Mouse (Mus musculus): ENCODE measurements around the gene Ankrd33. TPM values are rescaled to one million over a fixed set of nuclear protein-coding genes. Genes with fewer than 3 reads are reported as not detected.

Gene Ankrd33
- total RNA-seq, 2 experiments from 2014 or later: not detected

DNA sequence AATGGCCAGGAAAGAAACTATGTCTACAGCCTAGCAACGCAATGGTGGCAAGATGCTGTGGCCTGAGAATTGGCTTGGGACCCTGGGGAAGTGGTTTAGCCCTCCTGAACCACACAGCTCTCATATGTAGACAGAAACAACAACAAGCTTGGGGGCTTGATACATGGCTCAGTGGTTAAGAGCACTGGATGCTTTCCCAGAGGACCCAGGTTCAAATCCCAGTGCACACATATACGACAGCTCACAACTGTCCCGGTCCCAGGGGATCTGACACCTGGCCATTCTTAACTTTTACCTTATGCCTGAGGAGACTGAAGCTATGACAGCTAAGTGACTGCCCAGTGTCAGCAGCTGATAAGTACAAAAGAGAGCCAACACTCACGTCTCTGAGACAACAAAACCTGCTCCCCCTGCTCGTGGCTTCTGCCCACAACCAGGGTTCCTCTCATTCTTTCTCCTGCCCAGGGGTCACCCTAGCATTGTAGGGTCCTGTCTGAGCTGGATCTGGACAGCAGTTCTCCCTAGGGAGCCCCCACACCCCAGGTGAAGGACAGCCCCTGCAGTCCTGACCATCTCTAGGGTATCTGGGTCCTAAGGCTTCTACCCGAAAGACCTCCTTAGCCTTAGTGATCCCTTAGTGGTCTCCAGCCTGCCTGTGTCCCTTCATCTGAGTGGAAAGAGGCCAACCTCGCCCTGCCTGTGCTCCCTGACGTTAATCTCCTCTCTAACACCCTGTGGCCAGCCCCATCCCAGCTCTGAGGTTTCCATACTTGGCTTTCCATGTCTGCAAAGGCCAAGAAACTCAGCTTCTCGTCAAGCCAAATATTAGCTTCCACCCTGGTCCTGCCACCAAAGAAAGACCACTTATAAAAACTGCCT is 6.1 kb downstream of the Ankrd33 start:
- ATAC-seq (replicated peaks; ENCODE audit: poor library complexity, severe bottlenecking): no peak

GRCm38 (mm10) chr15:101122290-101122589 is 6.7 kb downstream of the Ankrd33 start:
- ATAC-seq (replicated peaks; ENCODE audit: poor library complexity, severe bottlenecking): no peak

DNA sequence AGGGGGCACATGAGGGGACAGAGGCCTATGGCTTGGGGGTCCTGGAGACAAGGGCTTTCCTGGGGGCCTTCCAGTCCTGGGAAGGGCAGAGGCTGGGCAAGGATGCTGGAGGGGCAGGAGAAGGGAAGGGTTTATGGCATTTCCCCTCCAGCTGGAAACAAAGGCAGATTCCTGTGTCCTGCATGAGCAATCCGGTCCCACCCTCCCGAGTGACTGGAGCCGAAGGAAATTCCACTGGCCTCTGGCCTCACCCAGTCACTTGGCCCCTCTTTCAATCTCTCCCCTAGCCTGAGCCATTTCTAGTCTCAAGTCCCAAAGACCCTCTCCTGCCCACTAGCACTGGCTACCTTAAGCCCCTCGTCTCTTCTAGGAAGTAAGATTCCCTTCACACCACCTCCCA is 7.6 kb downstream of the Ankrd33 start:
- ATAC-seq (replicated peaks; ENCODE audit: poor library complexity, severe bottlenecking): no peak

GRCm38 (mm10) chr15:101125561-101125960 is 10.0 kb downstream of the Ankrd33 start:
- ATAC-seq (replicated peaks; ENCODE audit: poor library complexity, severe bottlenecking): no peak

GRCm38 (mm10) chr15:101126876-101127544 is 11.5 kb downstream of the Ankrd33 start:
- no peak for ATAC-seq (replicated peaks; ENCODE audit: poor library complexity, severe bottlenecking)

DNA sequence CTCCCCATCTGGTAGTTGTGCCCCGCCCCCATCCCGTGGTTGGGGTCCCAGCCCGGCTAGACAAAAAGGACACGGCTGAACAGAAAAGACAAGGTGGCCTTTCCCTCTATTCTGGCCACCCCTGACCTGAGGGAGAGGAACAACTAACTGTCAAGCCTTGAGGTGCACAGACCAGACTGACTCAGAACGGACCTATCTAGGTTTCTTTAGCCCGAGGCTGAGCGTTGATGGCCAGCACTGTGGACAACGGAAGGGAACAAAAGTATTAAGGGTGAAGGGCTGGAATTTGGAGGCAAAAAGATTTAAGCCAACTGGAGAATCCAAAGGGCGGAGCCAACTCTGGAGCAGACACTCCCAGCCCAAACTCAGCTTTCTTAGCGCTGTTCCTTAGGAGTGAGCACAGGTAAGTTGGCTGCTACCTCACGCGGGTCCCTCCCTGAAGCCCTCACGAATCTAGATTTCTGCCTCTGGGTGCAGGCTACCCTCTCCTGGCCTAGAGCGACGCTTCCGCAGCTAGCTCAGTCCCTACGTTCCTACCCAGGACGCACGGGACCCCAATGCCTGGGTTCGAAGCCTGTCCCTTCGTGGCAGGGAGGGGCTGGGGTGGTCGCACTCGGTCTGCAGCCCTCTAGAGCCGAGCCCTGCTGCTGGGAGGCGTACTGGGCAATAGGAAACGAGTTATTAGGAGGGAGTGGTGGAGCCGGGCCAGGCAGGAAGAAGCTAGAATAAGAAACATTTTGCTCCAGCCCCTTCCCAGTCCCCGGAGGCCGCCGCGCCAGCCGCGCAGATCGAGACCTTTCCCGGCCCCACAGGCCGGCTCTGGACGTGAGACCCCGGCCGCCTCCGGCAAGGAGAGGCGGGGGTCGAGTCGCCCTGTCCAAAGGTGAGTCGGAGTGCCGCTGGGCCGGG is 12.9 kb downstream of the Ankrd33 start, which contains the start of gene Acvrl1:
Gene Acvrl1, plus strand, starts transcription at position 342 of the 909 bp plus-strand sequence.
- 0 out of 2 replicates have a peak, but pooled peaks have one; percentile 3 for ATAC-seq (replicated peaks; ENCODE audit: poor library complexity, severe bottlenecking)

DNA sequence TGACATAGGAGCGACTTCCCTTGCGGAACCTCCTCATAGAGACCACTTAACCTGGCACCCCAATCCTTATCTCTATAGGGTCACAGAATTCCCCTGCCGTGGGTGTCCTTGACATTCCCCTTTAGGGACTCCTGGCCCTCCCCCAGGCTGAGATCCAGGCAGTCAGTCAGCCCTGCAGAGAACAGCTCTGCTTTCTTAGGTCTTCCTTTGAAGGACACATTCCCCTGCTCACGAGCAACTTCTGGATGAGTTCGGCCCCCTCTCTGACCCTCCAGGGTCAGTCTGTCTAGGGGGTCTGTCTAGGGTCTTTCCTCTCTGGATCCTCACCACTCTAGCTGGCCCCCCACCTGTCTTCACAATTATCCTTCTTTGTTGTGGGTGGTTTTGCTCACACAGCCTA is 13.9 kb downstream of the Ankrd33 start:
- ATAC-seq (replicated peaks; ENCODE audit: poor library complexity, severe bottlenecking): no peak

DNA sequence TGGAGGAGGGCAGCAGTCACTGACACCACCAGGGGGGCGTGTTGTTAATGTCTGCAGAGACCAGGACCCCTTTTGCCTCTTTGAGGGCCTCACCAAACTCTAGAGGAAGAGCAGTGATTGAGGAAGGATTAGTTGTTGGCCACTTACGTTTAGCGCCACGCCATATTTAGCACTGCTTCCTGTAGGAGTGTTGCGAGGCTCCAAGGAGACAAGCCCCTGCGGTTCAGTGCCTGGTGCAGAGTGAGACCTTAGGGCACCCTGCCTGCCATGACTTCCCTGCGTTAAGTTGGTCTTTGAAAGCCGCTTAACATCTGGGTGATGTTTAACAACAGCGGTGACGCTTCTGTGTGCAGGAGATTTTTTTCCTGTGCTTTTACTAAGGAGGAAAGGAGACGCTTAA is 15.9 kb downstream of the Ankrd33 start:
- peak; percentile 24; the same call in 1 of the 2 replicates for ATAC-seq (replicated peaks; ENCODE audit: poor library complexity, severe bottlenecking)

GRCm38 (mm10) chr15:101132041-101132440 is 16.5 kb downstream of the Ankrd33 start:
- ATAC-seq (replicated peaks; ENCODE audit: poor library complexity, severe bottlenecking): no peak

GRCm38 (mm10) chr15:101132761-101133160 is 17.2 kb downstream of the Ankrd33 start:
- ATAC-seq (replicated peaks; ENCODE audit: poor library complexity, severe bottlenecking): peak; percentile 33

GRCm38 (mm10) chr15:101133993-101134704 is 18.6 kb downstream of the Ankrd33 start:
- ATAC-seq (replicated peaks; ENCODE audit: poor library complexity, severe bottlenecking): peak; percentile 86

GRCm38 (mm10) chr15:101135405-101135804 is 19.9 kb downstream of the Ankrd33 start:
- no peak for ATAC-seq (replicated peaks; ENCODE audit: poor library complexity, severe bottlenecking)

DNA sequence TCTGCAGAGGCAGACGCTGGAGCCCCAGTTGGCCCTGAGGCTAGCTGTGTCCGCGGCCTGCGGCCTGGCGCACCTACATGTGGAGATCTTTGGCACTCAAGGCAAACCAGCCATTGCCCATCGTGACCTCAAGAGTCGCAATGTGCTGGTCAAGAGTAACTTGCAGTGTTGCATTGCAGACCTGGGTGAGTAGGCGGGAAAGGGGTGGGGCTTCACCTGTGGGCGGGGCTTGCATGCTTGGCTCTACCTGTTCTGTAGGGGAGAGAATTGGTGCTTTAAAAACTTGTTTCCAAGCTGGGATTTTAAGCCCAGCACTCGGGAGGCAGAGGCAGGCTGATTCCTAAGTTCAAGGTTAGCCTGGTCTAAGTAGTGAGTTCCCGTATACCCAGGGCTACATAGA is 21.9 kb downstream of the Ankrd33 start:
- ATAC-seq (replicated peaks; ENCODE audit: poor library complexity, severe bottlenecking): no peak

- no peak for ATAC-seq (replicated peaks; ENCODE audit: poor library complexity, severe bottlenecking)
These were observed 23.1 kb downstream of the Ankrd33 start for GRCm38 (mm10) chr15:101138675-101139074.

- ATAC-seq (replicated peaks; ENCODE audit: poor library complexity, severe bottlenecking): no peak
These were observed 24.3 kb downstream of the Ankrd33 start for GRCm38 (mm10) chr15:101139885-101140284.

DNA sequence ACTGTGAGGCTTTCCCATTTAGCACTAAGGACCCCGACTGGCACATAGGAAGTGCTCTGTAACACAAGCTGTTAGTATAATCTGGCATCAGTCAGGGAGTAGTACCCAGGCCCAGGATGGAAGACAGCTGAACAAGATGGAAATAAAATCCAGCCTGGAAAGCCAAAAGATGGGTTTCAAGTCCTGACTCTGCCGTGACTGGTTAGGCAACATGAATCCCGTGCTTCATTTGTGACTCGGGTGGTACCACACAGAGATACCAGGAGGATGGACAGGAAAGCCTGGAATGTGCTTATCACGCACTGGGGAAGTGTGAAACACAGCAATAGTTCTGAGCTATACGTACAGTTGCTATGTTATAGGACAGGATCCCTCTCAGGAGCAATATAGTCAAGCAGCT is 25.0 kb downstream of the Ankrd33 start:
- ATAC-seq (replicated peaks; ENCODE audit: poor library complexity, severe bottlenecking): no peak

DNA sequence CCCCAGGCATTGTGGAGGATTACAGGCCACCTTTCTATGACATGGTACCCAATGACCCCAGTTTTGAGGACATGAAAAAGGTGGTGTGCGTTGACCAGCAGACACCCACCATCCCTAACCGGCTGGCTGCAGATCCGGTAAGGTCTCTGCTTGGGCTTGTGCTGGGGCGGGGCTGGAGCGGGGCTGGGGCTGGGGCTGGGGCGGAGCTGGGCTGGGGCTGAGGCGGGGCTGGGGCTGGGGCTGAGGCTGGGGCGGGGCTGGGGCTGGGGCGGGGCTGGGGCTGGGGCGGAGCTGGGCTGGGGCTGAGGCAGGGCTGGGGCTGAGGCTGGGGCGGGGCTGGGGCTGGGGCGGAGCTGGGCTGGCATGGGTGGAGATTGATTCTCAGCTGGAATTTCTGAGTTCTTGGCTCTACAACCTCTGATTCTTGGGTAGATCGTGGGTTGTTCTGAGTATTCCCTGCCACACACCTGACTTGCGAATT is 25.5 kb downstream of the Ankrd33 start:
- peak; percentile 30 for ATAC-seq (replicated peaks; ENCODE audit: poor library complexity, severe bottlenecking)

DNA sequence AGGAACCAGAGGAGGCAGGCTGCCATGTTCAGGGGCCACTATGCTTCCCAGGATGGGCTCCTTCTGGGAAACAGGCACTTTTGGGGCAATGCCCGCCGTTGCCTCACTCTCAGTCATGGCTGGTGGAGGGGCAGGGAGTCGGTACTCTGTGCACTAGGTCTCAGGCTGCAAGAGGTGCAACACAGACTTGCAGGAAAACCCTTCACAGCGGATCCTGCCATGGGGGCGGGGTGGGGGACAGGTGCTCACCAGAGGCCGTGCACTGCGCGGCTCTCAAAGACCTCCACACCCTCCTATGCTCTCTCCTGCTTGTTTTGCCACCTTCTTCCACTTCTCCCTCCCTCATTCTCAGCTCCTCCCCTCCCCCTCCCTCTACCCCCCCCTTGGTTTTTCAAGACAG is 27.1 kb downstream of the Ankrd33 start:
- no peak for ATAC-seq (replicated peaks; ENCODE audit: poor library complexity, severe bottlenecking)

- ATAC-seq (replicated peaks; ENCODE audit: poor library complexity, severe bottlenecking): no peak
These were observed 27.9 kb downstream of the Ankrd33 start for GRCm38 (mm10) chr15:101143494-101143893.

GRCm38 (mm10) chr15:101144176-101144575 is 28.6 kb downstream of the Ankrd33 start:
- no peak for ATAC-seq (replicated peaks; ENCODE audit: poor library complexity, severe bottlenecking)

Data from granulocyte monocyte progenitor cell, adult 5-6 weeks (primary cell).